8 mouse cellular contexts compared by ENCODE assay signal in the genomic region with DNA sequence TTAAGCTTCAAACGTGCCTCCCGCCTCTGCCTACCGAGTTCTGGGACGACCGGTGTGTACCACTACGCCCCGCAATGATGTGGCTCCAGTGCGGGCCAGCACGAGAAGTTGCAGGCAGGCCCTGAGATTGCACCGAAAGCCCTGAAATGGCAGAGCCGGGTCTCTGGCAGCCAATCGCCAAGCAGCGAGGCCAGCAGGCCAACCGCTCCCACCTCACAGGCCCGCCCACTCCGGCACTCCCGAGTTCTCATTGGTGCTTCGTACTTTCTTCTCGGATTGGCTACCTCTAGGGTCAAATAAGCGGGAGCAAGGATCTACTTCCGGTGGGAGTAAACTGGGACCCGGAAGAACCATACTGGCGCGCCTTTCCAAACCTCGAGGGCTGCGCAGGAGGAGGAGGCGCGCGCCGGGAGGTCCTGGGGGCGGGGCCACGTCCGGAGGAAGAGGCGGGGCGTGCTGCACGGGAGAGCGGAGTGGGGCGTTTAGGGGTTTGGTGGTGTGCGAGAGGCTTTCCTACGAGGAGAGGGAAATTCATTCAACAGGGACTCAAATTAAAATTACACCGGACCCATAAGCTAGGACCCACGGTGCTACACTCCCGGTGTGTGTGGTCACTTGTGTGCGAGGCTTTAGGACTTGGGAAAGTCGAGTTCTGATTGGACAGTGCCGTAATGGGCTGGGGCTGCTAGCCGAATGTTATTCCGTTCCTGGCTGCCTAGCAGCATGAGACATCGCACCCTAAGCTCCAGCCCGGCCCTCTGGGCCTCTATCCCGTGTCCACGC. TPM values are rescaled to one million over a fixed set of nuclear protein-coding genes. Genes with fewer than 3 reads are reported as not detected.
A peak's percentile ranks its signal among the peaks of the same experiment; 100 is the strongest.
DNase-seq lines count a peak whose midpoint lies in the region; ATAC-seq lines count a peak whose summit lies in the region.

Gene Ogg1 (plus strand): TSS at position 440 of the 783 bp plus-strand sequence.

- peak within 1 kb of the TSS; percentile 81 for H3K4me2 ChIP-seq in intestine, embryonic 14.5 days (ENCODE audit: low read length)

- 0 out of 2 replicates have a peak, but pooled peaks cover 3% of the 10 kb centered on the region for H3K4me1 ChIP-seq in intestine, embryonic 14.5 days (replicated peaks; ENCODE audit: control insufficient read depth, insufficient read depth, low read length)

- DNase-seq in adrenal gland, adult 18-20 months (ENCODE audit: low spot score in 2 of 2) = peak; percentile 91 to 94
- DNase-seq in embryo, embryonic 11 days = peak; percentile 98
- peak; percentile 99 for DNase-seq in gastrocnemius, postnatal 25 days
- peak; percentile 98 for DNase-seq in intestine, embryonic 14.5 days (ENCODE audit: low spot score)
- peak; percentile 98 to 99 for DNase-seq in left cerebral cortex, postnatal 14 days (ENCODE audit: low spot score in 2 of 2)
- peak; percentile 98 for DNase-seq in mesoderm, embryonic 11.5 days (ENCODE audit: low read depth, low spot score)
- peak; percentile 98 to 99 for DNase-seq in right cerebral cortex, postnatal 36 days (ENCODE audit: low spot score in 2 of 2)
- DNase-seq in yolk sac, embryonic 10.5 days (ENCODE audit: low spot score) = peak; percentile 99

- no peaks in the 10 kb centered on the region for H3K9me3 ChIP-seq in intestine, embryonic 14.5 days (ENCODE audit: control insufficient read depth, low read length)

- intact Hi-C loops in left cerebral cortex, postnatal 14 days (cut with DNase I) = loop anchor here (2.0 kb wide), 1 partner anchor 20 kb away; the partner anchor contains the start of gene Brpf1

- no peaks in the 10 kb centered on the region for H3K27me3 ChIP-seq in intestine, embryonic 14.5 days (replicated peaks; ENCODE audit: control insufficient read depth, insufficient read depth, low read length)

- peak within 1 kb of the TSS; percentile 91 for H3K27ac ChIP-seq in intestine, embryonic 14.5 days (ENCODE audit: low read depth)

- H3K4me3 ChIP-seq in intestine, embryonic 14.5 days (ENCODE audit: low read depth, low read length) = peak within 1 kb of the TSS; percentile 67

- peaks cover 43% of the 10 kb centered on the region for H3K36me3 ChIP-seq in intestine, embryonic 14.5 days (ENCODE audit: control insufficient read depth, insufficient read depth, low read length)

- H3K9ac ChIP-seq in intestine, embryonic 14.5 days (ENCODE audit: low read length) = peak within 1 kb of the TSS; percentile 64

- under 1% methylated on average over 52 of the region's 52 CpGs for WGBS in intestine, embryonic 14.5 days

- ATAC-seq in intestine, embryonic 14.5 days (replicated peaks; ENCODE audit: low FRiP score, low TSS enrichment, low read depth) = peak; percentile 98

RNA-seq across cellular contexts. Expression of gene Ogg1, which starts in this region (rescaled TPM):
- total RNA-seq in adrenal gland, adult 18-20 months (2021) = 10 to 100 TPM in 1 of 2 experiments, 1 to 10 TPM in 1; 10.0 to 10.3 TPM
- total RNA-seq in gastrocnemius, postnatal 25 days (2021) = 1 to 10 TPM; 4.0 to 6.0 TPM
- 12.7 and 14.2 TPM in 2 replicates for polyA plus RNA-seq in intestine, embryonic 14.5 days (2014; fragmentation: Nextera tagmentation; extraction: Ambion mirVana)
- total RNA-seq in left cerebral cortex, postnatal 14 days (2021) = 1 to 10 TPM; 4.9 to 5.8 TPM

Comparison
In these comparisons a context has a peak if more than half of its experiments do, and no peak if none do; other contexts are left out.
1. Peak in every context shown above with its lines: DNase-seq, ATAC-seq, H3K4me3 ChIP-seq and H3K27ac ChIP-seq.